Mouse (Mus musculus) G1E-ER4 (cell line): ENCODE measurements around the gene Ccdc88a. TPM values are rescaled to one million over a fixed set of nuclear protein-coding genes. Genes with fewer than 3 reads are reported as not detected.

Source experiments
- GATA1 ChIP-seq: IDR thresholded peaks from one replicate; pipeline ENCODE4 v1.8.0; 2012; ENCODE audit warnings: low read length, inconsistent platforms
- polyA plus RNA-seq: library from polyadenylated mRNA; stranded (reverse); fragments of >175 nt; gene quantifications from 2 replicates; pipeline ENCODE4 v1.2.3, GENCODE M21; 2012

Ccdc88a gene
- polyA plus RNA-seq, 1 experiment = 19.6 TPM

DNA sequence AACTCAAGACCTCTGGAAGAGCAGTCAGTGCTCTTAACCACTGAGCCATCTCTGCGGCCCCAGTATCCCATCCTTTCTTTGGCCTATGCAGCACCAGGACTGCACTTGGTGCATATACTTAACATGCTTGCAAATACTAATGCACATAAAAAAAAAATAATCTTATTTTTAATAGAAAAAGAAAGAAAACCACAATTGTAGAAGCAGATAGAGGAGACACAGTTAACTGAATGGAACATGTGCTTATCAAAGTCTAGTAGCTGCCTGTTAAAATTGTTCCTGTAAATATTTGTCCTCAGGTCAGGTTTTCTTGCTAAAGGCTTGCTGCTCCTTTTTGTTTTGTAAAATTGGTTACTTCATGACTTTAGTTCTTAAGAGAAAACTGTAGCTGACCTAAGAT, 164.7 kb downstream of the Ccdc88a start:
- no peak for TF ChIP-seq GATA1

- TF ChIP-seq GATA1 = no peak
Measured at GRCm38 (mm10) chr11:29544225-29544945, 170.9 kb downstream of the Ccdc88a start.

GRCm38 (mm10) chr11:29546762-29547161, 173.3 kb downstream of the Ccdc88a start:
- TF ChIP-seq GATA1 = no peak

GRCm38 (mm10) chr11:29547249-29547751, 173.8 kb downstream of the Ccdc88a start:
- no peak for TF ChIP-seq GATA1

- TF ChIP-seq GATA1 = no peak
Measured at GRCm38 (mm10) chr11:29547752-29548503, 174.5 kb downstream of the Ccdc88a start, which contains the start of the genes Clhc1 and Rps27a. Gene Clhc1 (plus strand): TSS chr11:29547950. Gene Rps27a (minus strand): TSS chr11:29548109.

DNA sequence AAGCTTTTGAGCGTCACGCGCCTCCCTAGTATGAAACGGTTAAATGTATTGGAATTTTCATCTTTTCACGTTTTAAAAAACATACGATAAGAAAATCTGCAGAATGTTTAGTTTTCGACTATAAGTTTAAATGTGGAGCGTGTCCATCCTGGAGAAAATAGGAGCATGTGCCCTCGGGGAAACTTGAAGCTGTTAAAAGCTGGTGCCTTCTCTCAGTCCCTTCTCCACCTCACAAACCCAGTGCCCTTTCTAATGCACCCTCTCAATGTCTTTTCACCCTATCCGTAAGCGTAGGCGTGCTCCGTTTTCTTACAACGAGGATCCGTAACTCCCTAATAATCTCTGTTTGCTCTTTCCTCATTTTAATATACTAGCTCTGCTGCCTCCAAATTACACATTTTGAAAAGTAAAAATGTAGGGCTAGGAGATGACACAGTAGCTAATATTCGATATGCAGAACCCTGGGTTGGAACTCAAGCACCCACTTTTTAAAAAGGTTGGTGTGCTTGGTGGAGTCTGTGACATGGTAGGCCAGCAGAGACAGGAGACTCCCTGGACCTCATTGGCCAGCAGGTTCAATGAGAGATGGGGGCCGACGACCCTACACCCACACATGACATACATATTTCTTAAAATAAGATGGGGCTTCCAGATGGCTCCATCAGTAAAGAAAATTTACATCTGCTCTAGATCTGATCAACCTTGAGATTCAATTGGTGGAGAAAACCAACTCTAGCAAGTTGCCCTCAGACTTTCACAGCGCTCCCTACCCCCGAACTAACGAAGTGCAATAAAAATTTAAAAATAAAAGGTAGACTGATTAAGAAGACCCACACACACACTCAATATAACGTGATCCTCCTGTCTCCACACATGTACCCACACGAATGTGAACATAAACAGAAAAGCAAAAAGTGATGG, 175.3 kb downstream of the Ccdc88a start:
- TF ChIP-seq GATA1 = no peak

GRCm38 (mm10) chr11:29549425-29549778, 175.9 kb downstream of the Ccdc88a start:
- no peak for TF ChIP-seq GATA1

Other genes starting within 250 kb of the Ccdc88a start
- 171 and 261 TPM in 2 replicates for gene Pnpt1, start 242.9 kb upstream of the Ccdc88a start, polyA plus RNA-seq
- 44.2 and 45.4 TPM in 2 replicates for gene Ppp4r3b, start 200.8 kb upstream of the Ccdc88a start, polyA plus RNA-seq
- gene Cfap36, start 126.2 kb upstream of the Ccdc88a start, polyA plus RNA-seq = 19.5 and 32.2 TPM in 2 replicates
- gene Prorsd1, start 141.4 kb downstream of the Ccdc88a start, polyA plus RNA-seq = 9.8 and 16.9 TPM in 2 replicates
- 19.4 and 27.1 TPM in 2 replicates for gene Mtif2, start 152.8 kb downstream of the Ccdc88a start, polyA plus RNA-seq
- not detected in 2 replicates for gene Clhc1, start 174.3 kb downstream of the Ccdc88a start, polyA plus RNA-seq
- gene Rps27a, start 174.5 kb downstream of the Ccdc88a start, polyA plus RNA-seq = 53.5 and 64.9 TPM in 2 replicates